Comparison of ENCODE assay signal across 12 mouse cellular contexts in the genomic region with DNA sequence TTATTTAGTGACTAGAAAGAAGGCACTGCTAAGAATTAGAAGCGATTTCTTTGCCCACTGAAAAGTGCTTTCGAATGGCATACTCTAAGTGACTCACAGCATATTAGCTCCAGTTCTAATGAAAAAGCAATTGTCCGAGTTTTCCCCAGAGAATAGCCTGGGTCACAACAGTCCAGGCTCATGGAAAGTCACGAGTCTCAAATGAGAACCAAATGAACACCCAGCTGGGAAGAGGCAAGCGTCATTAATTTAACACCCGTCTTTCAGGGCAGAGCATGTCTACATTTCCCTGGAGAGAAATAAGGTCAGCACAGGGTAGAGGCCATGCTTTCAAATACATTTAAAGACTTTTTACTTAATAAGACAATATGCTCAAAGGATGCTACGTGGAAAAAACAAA.
DNase-seq lines count a peak whose midpoint lies in the region; ATAC-seq lines count a peak whose summit lies in the region.
"Had no signal": no experiment of that assay in that cellular context is flagged by ENCODE, and none has a peak within 500 bp of the region (broad histone marks: within the 10 kb centered on the region; RNA-seq: fewer than 3 reads in every experiment).

No protein-coding gene starts in this region.

- no peaks in the 10 kb centered on the region for H3K36me3 ChIP-seq in forebrain, embryonic 11.5 days (ENCODE audit: control insufficient read depth, insufficient read depth, low read length)
- no peaks in the 10 kb centered on the region for H3K36me3 ChIP-seq in forebrain, embryonic 13.5 days (ENCODE audit: poor library complexity, severe bottlenecking)
- H3K36me3 ChIP-seq in limb, embryonic 12.5 days, result no peaks in the 10 kb centered on the region
- H3K36me3 ChIP-seq in intestine, embryonic 16.5 days (ENCODE audit: control insufficient read depth, insufficient read depth, low read length), result no peaks in the 10 kb centered on the region
- H3K36me3 ChIP-seq: embryonic facial prominence, embryonic 12.5 days had no signal

- DNase-seq in forebrain, embryonic 11.5 days (ENCODE audit: low spot score), result no peak
- peak; percentile 4 for DNase-seq in left cerebral cortex, adult 11 months (ENCODE audit: low spot score)
- no peak for DNase-seq in left cerebral cortex, adult 18-20 months (ENCODE audit: low spot score in 2 of 2)
- peak; percentile 74 for DNase-seq in retina, embryonic 14.5 days (ENCODE audit: low spot score)
- no peak for DNase-seq in gastrocnemius, postnatal 4 days (ENCODE audit: low spot score in 2 of 2)
- DNase-seq: heart, postnatal 14 days; liver had no signal

- no peak overlapping the region for H3K9ac ChIP-seq in forebrain, embryonic 11.5 days (ENCODE audit: low read length)
- H3K9ac ChIP-seq in forebrain, embryonic 13.5 days, result no peak overlapping the region
- no peak overlapping the region for H3K9ac ChIP-seq in limb, embryonic 12.5 days (replicated peaks)
- no peak overlapping the region for H3K9ac ChIP-seq in intestine, embryonic 16.5 days (ENCODE audit: low read depth, low read length)
- H3K9ac ChIP-seq: embryonic facial prominence, embryonic 12.5 days had no signal

- no peak overlapping the region for H3K4me2 ChIP-seq in forebrain, embryonic 11.5 days (ENCODE audit: low read depth, low read length, severe bottlenecking)
- no peak overlapping the region for H3K4me2 ChIP-seq in forebrain, embryonic 13.5 days
- H3K4me2 ChIP-seq in limb, embryonic 12.5 days, result no peak overlapping the region
- H3K4me2 ChIP-seq in intestine, embryonic 16.5 days (ENCODE audit: low read depth, low read length), result no peak overlapping the region
- H3K4me2 ChIP-seq: embryonic facial prominence, embryonic 12.5 days had no signal

- H3K27ac ChIP-seq in forebrain, embryonic 11.5 days (ENCODE audit: low read depth, low read length), result no peak overlapping the region
- no peak overlapping the region for H3K27ac ChIP-seq in forebrain, embryonic 13.5 days
- no peak overlapping the region for H3K27ac ChIP-seq in limb, embryonic 12.5 days
- no peak overlapping the region for H3K27ac ChIP-seq in intestine, embryonic 16.5 days (ENCODE audit: low read length)
- H3K27ac ChIP-seq: embryonic facial prominence, embryonic 12.5 days; macrophage had no signal

- H3K4me1 ChIP-seq in forebrain, embryonic 11.5 days (replicated peaks; ENCODE audit: control insufficient read depth, insufficient read depth, low read length), result no peaks in the 10 kb centered on the region; the same call in 1 of the 2 replicates
- no peaks in the 10 kb centered on the region for H3K4me1 ChIP-seq in forebrain, embryonic 13.5 days
- H3K4me1 ChIP-seq in limb, embryonic 12.5 days (replicated peaks), result peaks cover 7% of the 10 kb centered on the region
- H3K4me1 ChIP-seq in intestine, embryonic 16.5 days (ENCODE audit: control insufficient read depth, insufficient read depth, low read length), result no peaks in the 10 kb centered on the region
- H3K4me1 ChIP-seq: embryonic facial prominence, embryonic 12.5 days had no signal

- 0 out of 2 replicates have a peak, but pooled peaks have one; percentile 30 for ATAC-seq in forebrain, embryonic 11.5 days (replicated peaks; ENCODE audit: low FRiP score)
- no peak for ATAC-seq in forebrain, embryonic 13.5 days
- ATAC-seq in limb, embryonic 12.5 days (ENCODE audit: insufficient number of reproducible peaks, insufficient read depth, low FRiP score, low TSS enrichment, low read depth), result peak; percentile 59; the same call in 1 of the 2 replicates
- no peak for ATAC-seq in intestine, embryonic 16.5 days

- H3K9me3 ChIP-seq in forebrain, embryonic 11.5 days (ENCODE audit: control insufficient read depth, low read length), result no peaks in the 10 kb centered on the region
- no peaks in the 10 kb centered on the region for H3K9me3 ChIP-seq in forebrain, embryonic 13.5 days (replicated peaks)
- H3K9me3 ChIP-seq in limb, embryonic 12.5 days, result no peaks in the 10 kb centered on the region
- H3K9me3 ChIP-seq in intestine, embryonic 16.5 days (ENCODE audit: control insufficient read depth, low read length), result no peaks in the 10 kb centered on the region
- H3K9me3 ChIP-seq: embryonic facial prominence, embryonic 12.5 days had no signal

- H3K4me3 ChIP-seq in forebrain, embryonic 11.5 days (ENCODE audit: low read depth, low read length), result no peak overlapping the region
- H3K4me3 ChIP-seq in forebrain, embryonic 13.5 days, result no peak overlapping the region
- H3K4me3 ChIP-seq in limb, embryonic 12.5 days (replicated peaks), result no peak overlapping the region
- no peak overlapping the region for H3K4me3 ChIP-seq in intestine, embryonic 16.5 days (ENCODE audit: low read length)
- H3K4me3 ChIP-seq: embryonic facial prominence, embryonic 12.5 days had no signal

- WGBS in forebrain, embryonic 11.5 days, result 35% methylated on average over 7 of the region's 7 CpGs
- 27% methylated on average over 7 of the region's 7 CpGs for WGBS in forebrain, embryonic 13.5 days
- 27% methylated on average over 7 of the region's 7 CpGs for WGBS in limb, embryonic 12.5 days
- 65% methylated on average over 7 of the region's 7 CpGs for WGBS in intestine, embryonic 16.5 days

- H3K27me3 ChIP-seq in forebrain, embryonic 11.5 days (ENCODE audit: control insufficient read depth, insufficient read depth, low read length), result no peaks in the 10 kb centered on the region
- no peaks in the 10 kb centered on the region for H3K27me3 ChIP-seq in forebrain, embryonic 13.5 days
- H3K27me3 ChIP-seq in limb, embryonic 12.5 days, result no peaks in the 10 kb centered on the region; the same call in 1 of the 2 replicates
- no peaks in the 10 kb centered on the region for H3K27me3 ChIP-seq in intestine, embryonic 16.5 days (replicated peaks; ENCODE audit: control insufficient read depth, insufficient read depth, low read length)
- H3K27me3 ChIP-seq: embryonic facial prominence, embryonic 12.5 days had no signal

Comparison
In these comparisons a context has a peak if more than half of its experiments do, and no peak if none do; other contexts are left out.
1. ATAC-seq: peak in forebrain, embryonic 11.5 days (single experiment) and limb, embryonic 12.5 days (single experiment); none in forebrain, embryonic 13.5 days (single experiment) and intestine, embryonic 16.5 days (single experiment).
2. DNase-seq: peak in left cerebral cortex, adult 11 months (single experiment) and retina, embryonic 14.5 days (single experiment); none in forebrain, embryonic 11.5 days (single experiment), left cerebral cortex, adult 18-20 months (0 of 2) and gastrocnemius, postnatal 4 days (0 of 2).